Mouse (Mus musculus): ENCODE measurements around the gene Skap1. TPM values are rescaled to one million over a fixed set of nuclear protein-coding genes. Genes with fewer than 3 reads are reported as not detected.

Gene Skap1
- polyA plus RNA-seq, 1 experiment: 3.3 TPM

GRCm38 (mm10) chr11:96622782-96623181 lies 158.4 kb downstream of the Skap1 start:
- DNase-seq (ENCODE audit: low spot score): peak; percentile 25

- no peak for DNase-seq (ENCODE audit: low spot score)
Observed at GRCm38 (mm10) chr11:96624436-96624835, 160.0 kb downstream of the Skap1 start.

GRCm38 (mm10) chr11:96629775-96630174 lies 165.4 kb downstream of the Skap1 start:
- no peak for DNase-seq (ENCODE audit: low spot score)

GRCm38 (mm10) chr11:96631521-96631920 lies 167.1 kb downstream of the Skap1 start:
- no peak for DNase-seq (ENCODE audit: low spot score)

- DNase-seq (ENCODE audit: low spot score): no peak
Observed at GRCm38 (mm10) chr11:96637927-96638326, 173.5 kb downstream of the Skap1 start.

- no peak for DNase-seq (ENCODE audit: low spot score)
Observed at GRCm38 (mm10) chr11:96639805-96640204, 175.4 kb downstream of the Skap1 start.

GRCm38 (mm10) chr11:96642173-96643140 lies 178.1 kb downstream of the Skap1 start:
- no peak for DNase-seq (ENCODE audit: low spot score)

GRCm38 (mm10) chr11:96644969-96645368 lies 180.6 kb downstream of the Skap1 start:
- no peak for DNase-seq (ENCODE audit: low spot score)

- no peak for DNase-seq (ENCODE audit: low spot score)
Observed at GRCm38 (mm10) chr11:96645538-96646037, 181.2 kb downstream of the Skap1 start.

- no peak for DNase-seq (ENCODE audit: low spot score)
Observed at GRCm38 (mm10) chr11:96651848-96652247, 187.5 kb downstream of the Skap1 start.

- no peak for DNase-seq (ENCODE audit: low spot score)
Observed at GRCm38 (mm10) chr11:96653867-96654266, 189.5 kb downstream of the Skap1 start.

- no peak for DNase-seq (ENCODE audit: low spot score)
Observed at GRCm38 (mm10) chr11:96658420-96658819, 194.0 kb downstream of the Skap1 start.

GRCm38 (mm10) chr11:96666924-96667323 lies 202.5 kb downstream of the Skap1 start:
- DNase-seq (ENCODE audit: low spot score): no peak

- DNase-seq (ENCODE audit: low spot score): no peak
Observed at GRCm38 (mm10) chr11:96668367-96668766, 204.0 kb downstream of the Skap1 start.

GRCm38 (mm10) chr11:96673792-96674191 lies 209.4 kb downstream of the Skap1 start:
- no peak for DNase-seq (ENCODE audit: low spot score)

- no peak for DNase-seq (ENCODE audit: low spot score)
Observed at GRCm38 (mm10) chr11:96674786-96675365, 210.5 kb downstream of the Skap1 start.

- DNase-seq (ENCODE audit: low spot score): no peak
Observed at GRCm38 (mm10) chr11:96678026-96678425, 213.6 kb downstream of the Skap1 start.

- no peak for DNase-seq (ENCODE audit: low spot score)
Observed at GRCm38 (mm10) chr11:96679026-96679425, 214.6 kb downstream of the Skap1 start.

- no peak for DNase-seq (ENCODE audit: low spot score)
Observed at GRCm38 (mm10) chr11:96685381-96685780, 221.0 kb downstream of the Skap1 start.

GRCm38 (mm10) chr11:96686713-96687280 lies 222.4 kb downstream of the Skap1 start:
- no peak for DNase-seq (ENCODE audit: low spot score)

- no peak for DNase-seq (ENCODE audit: low spot score)
Observed at GRCm38 (mm10) chr11:96692250-96692649, 227.9 kb downstream of the Skap1 start.

- no peak for DNase-seq (ENCODE audit: low spot score)
Observed at GRCm38 (mm10) chr11:96693360-96693759, 229.0 kb downstream of the Skap1 start.
